Mouse (Mus musculus) midbrain, embryonic 16.5 days (tissue): ENCODE measurements around the gene D630003M21Rik. TPM values are rescaled to one million over a fixed set of nuclear protein-coding genes. Genes with fewer than 3 reads are reported as not detected.

Source experiments
- ATAC-seq: fragments of 200-750 bp; cut with Nextera tagmentation; 2 replicates; pipeline ENCODE4 v1.8.0; 2017; ENCODE audit warnings: moderate TSS enrichment
- H3K27ac ChIP-seq: fragments of 300-500 bp; sonication (generic); 2 replicates; pipeline ENCODE4 v1.5.1; 2014; ENCODE audit warnings: mild to moderate bottlenecking, low read length, mixed read lengths
- H3K27me3 ChIP-seq: fragments of 300-500 bp; sonication (generic); 2 replicates; pipeline ENCODE4 v1.6.1; 2014; ENCODE audit warnings: low read depth, low read length, mixed read lengths; ENCODE audit not compliant: control insufficient read depth, insufficient read depth
- H3K36me3 ChIP-seq: fragments of 300-500 bp; sonication (generic); 2 replicates; pipeline ENCODE4 v1.6.1; 2014; ENCODE audit warnings: mild to moderate bottlenecking, low read length, moderate library complexity, mixed read lengths; ENCODE audit not compliant: control insufficient read depth, insufficient read depth
- H3K4me1 ChIP-seq: fragments of 300-500 bp; sonication (generic); 2 replicates; pipeline ENCODE4 v1.6.1; 2014; ENCODE audit warnings: mild to moderate bottlenecking, low read length, mixed read lengths; ENCODE audit not compliant: control insufficient read depth, insufficient read depth
- H3K4me2 ChIP-seq: fragments of 300-500 bp; sonication (generic); 2 replicates; pipeline ENCODE4 v1.6.1; 2014; ENCODE audit warnings: mild to moderate bottlenecking, low read length, mixed read lengths
- H3K4me3 ChIP-seq: fragments of 300-500 bp; sonication (generic); 2 replicates; pipeline ENCODE4 v1.5.1; 2014; ENCODE audit warnings: low read depth, mild to moderate bottlenecking, low read length, moderate library complexity, mixed read lengths
- H3K9ac ChIP-seq: fragments of 300-500 bp; sonication (generic); 2 replicates; pipeline ENCODE4 v1.6.1; 2014; ENCODE audit warnings: low read depth, low read length, mixed read lengths
- H3K9me3 ChIP-seq: fragments of 300-500 bp; sonication (generic); replicated peaks from 2 replicates; pipeline ENCODE4 v1.6.1; 2014; ENCODE audit warnings: mild to moderate bottlenecking, low read length, mixed read lengths; ENCODE audit not compliant: control insufficient read depth, poor library complexity, severe bottlenecking
- WGBS: fragments of 180-500 bp; shearing (Covaris S2); extraction: QIAGEN DNeasy Blood & Tissue Kit; methylation state at CpG from one replicate; pipeline ENCODE4 v1.1.7; 2014; 5-methylcytosine and 5-hydroxymethylcytosine counted together
- polyA plus RNA-seq: library from polyadenylated mRNA; unstranded; fragments of >200 nt; fragmentation: Nextera tagmentation; extraction: Ambion mirVana; gene quantifications from 2 replicates; pipeline ENCODE4 v1.2.1, GENCODE M21; 2015

The D630003M21Rik gene
- polyA plus RNA-seq, 1 experiment from 2014 or later, result 1.7 TPM

DNA sequence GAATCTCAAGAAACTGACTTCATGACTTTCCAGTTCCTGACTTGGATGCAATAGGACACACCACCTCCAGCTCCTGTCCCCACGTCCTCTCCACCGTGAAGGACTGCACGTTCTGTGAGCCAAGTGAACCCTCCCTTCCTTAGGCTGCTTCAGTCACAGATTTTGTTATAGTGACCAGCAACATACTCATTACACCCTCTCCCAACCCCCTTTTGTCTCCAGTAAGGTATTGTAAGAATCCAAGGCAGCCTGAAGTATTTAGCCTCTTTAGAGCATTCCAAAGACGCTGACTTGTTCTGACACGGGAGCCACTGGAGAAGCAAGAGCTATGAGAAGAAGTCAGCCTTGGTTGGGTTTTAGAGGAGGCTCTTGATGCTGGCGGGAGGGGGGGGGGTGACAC is 59.7 kb downstream of the D630003M21Rik start:
- no peak for ATAC-seq
- no peaks in the 10 kb centered on the region for H3K4me1 ChIP-seq
- no peak overlapping the region for H3K27ac ChIP-seq
- 80% methylated on average over 6 of the region's 6 CpGs for WGBS
- H3K9ac ChIP-seq, result no peak overlapping the region
- H3K27me3 ChIP-seq, result no peaks in the 10 kb centered on the region
- no peak overlapping the region for H3K4me2 ChIP-seq
- no peak overlapping the region for H3K4me3 ChIP-seq
- H3K36me3 ChIP-seq, result no peaks in the 10 kb centered on the region
- no peaks in the 10 kb centered on the region for H3K9me3 ChIP-seq

DNA sequence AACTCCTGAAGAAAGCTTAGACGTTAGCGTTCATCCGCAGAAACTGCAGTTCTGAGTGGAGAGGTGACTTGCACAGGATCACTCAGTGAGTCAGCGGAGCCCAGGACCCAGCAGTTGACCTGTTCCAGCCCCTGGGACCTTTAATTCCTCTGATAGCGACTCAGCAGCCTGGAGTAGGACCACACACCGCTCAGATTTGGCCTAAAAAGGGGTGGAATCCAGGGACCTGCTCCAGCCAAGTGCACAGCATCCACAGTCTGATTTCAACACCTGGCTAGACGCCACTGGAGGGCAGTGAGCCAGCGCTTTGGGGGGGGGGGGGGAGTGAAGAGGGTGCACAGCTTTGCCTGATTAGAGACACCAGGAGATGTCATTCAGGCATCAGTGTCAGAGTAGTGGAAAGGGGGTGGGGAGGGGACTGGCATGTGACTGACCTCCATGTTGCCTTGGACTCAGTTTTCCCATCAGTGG is 60.2 kb downstream of the D630003M21Rik start:
- Histone ChIP-seq H3K9ac (no peak overlapping the region), H3K27me3 (no peaks in the 10 kb centered on the region), H3K9me3 (no peaks in the 10 kb centered on the region), H3K4me2 (no peak overlapping the region), H3K36me3 (no peaks in the 10 kb centered on the region), H3K27ac (no peak overlapping the region), H3K4me3 (no peak overlapping the region), H3K4me1 (no peaks in the 10 kb centered on the region)
- ATAC-seq, result no peak
- WGBS, result 72% methylated on average over 8 of the region's 8 CpGs

DNA sequence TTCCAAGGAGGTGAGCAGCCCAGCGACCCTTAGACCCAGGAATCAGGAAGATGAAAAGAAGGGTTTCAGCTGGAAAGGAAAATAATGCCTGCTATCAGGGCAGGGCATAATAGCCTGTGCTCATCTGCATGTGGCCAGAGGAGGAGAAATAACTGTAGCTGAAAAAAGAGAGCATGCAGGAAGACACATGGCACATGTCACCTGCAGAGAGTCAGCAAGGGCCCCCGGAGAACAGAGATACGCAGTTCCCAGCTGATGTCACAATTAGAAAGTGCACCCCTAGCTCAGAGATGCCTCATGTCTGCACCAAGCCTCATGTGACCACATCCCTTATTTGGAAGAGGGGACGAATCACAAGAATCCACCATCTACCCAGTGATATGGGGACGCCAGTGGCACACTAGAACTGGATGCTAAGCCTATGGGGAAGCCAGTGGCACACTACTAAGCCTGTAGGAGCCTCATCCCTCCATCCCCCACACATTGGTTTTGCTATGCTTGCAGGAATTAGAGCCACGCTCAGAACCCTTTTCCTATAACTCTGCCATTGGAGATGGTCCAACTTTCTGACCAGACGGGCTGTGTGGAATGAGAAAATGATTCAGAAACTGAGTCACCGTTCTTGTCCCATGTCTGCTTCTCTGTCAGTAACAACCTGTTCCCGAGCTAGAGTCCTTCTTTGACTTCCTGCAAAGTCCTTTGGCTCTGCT is 61.4 kb downstream of the D630003M21Rik start:
- no peaks in the 10 kb centered on the region for H3K27me3 ChIP-seq

DNA sequence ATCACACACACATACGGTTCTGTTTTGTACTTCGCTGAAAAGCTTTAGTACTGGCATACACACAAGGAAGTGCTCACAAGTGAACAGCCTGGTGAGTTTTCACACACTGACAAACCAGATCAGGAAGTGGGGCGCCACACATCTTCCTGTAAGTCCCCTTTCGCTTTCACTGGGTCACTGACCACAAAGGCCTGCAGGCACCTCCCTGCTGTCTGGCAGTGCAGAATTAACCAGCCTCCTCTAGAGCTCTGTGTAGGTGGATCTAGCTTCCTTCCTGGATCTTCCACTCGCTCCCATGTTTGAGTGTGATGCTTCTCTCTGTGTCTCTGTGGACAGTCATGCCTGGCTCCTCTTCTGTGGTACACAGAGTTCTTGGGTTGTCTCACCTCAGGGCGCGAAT is 62.4 kb downstream of the D630003M21Rik start:
- no peaks in the 10 kb centered on the region for H3K36me3 ChIP-seq
- no peaks in the 10 kb centered on the region for H3K9me3 ChIP-seq
- H3K4me1 ChIP-seq, result no peaks in the 10 kb centered on the region
- WGBS, result 83% methylated on average over 7 of the region's 7 CpGs
- H3K4me2 ChIP-seq, result no peak overlapping the region
- H3K4me3 ChIP-seq, result no peak overlapping the region
- no peak for ATAC-seq
- no peak overlapping the region for H3K27ac ChIP-seq
- no peak overlapping the region for H3K9ac ChIP-seq
- no peaks in the 10 kb centered on the region for H3K27me3 ChIP-seq

More for the DNA sequence above, 61.4 kb downstream of the D630003M21Rik start:
- Histone ChIP-seq H3K4me3 (no peak overlapping the region), H3K36me3 (no peaks in the 10 kb centered on the region), H3K9ac (no peak overlapping the region), H3K4me2 (no peak overlapping the region), H3K27ac (no peak overlapping the region), H3K4me1 (no peaks in the 10 kb centered on the region), H3K9me3 (no peaks in the 10 kb centered on the region)
- ATAC-seq, result no peak
- 76% methylated on average over 9 of the region's 9 CpGs for WGBS

DNA sequence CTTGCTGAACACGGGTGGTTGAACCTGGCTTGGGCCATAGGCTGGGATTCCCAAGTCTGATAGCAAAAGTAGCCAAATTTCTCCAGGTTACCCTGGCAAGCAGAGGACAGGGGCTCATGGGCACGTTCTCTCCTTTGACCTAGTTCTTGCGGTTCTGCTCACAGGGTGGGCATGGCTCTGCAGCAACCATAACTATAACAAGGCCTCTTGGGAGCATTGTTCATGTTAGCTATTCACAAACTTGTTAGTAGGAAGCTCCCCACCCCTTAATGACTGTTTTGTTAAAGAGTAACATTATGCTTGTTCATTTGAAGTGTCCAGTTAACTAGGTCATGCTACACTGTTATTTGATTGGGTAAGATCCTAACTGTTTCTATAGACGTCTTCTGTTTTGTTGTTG is 63.2 kb downstream of the D630003M21Rik start:
- Histone ChIP-seq H3K27me3 (no peaks in the 10 kb centered on the region), H3K9me3 (no peaks in the 10 kb centered on the region), H3K27ac (no peak overlapping the region), H3K4me1 (no peaks in the 10 kb centered on the region), H3K4me3 (no peak overlapping the region), H3K9ac (no peak overlapping the region), H3K36me3 (no peaks in the 10 kb centered on the region), H3K4me2 (no peak overlapping the region)
- WGBS, result 85% methylated on average over 4 of the region's 4 CpGs
- no peak for ATAC-seq

DNA sequence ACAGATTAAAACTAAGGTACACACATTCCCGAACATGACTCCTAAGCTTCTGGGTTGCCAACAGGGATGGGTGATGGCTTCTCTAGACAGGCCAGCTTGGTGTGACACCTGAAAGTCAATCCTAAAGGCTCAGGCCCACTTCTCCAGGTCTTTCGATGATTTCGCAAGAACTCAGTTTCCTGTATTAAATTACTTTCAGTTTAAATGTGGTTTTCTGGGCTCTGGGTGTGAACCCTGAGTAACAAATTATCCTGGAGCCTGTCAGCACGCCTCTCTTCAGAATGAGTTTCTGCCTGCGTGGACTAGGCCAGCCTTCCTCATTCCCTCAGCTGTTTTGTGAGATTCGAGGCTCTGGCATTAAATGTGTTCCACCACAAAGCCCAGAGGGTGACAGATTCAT is 66.0 kb downstream of the D630003M21Rik start:
- Histone ChIP-seq H3K4me1 (no peaks in the 10 kb centered on the region), H3K9me3 (no peaks in the 10 kb centered on the region), H3K27me3 (no peaks in the 10 kb centered on the region), H3K4me3 (no peak overlapping the region), H3K27ac (no peak overlapping the region), H3K9ac (no peak overlapping the region), H3K36me3 (no peaks in the 10 kb centered on the region), H3K4me2 (no peak overlapping the region)
- WGBS, result 89% methylated on average over 6 of the region's 6 CpGs
- no peak for ATAC-seq

DNA sequence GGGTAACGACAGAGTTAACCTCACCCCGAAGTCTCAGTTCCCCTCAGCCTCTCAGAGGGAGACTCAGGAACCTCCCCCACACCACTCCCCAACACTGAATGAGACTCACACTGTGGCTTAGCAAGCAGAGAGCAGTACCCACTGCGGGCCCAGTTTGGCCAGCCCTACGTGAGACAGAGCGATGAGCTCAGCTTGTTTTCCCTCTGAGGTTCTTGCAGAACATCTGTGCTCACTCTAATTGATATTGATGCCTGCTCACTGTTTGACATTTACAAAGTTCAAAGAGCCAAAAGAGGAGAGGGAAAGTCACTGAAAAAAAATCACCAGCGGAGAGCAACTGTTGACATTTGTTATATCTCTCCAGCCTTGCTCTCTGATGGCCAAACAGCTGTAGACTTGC is 67.3 kb downstream of the D630003M21Rik start:
- no peaks in the 10 kb centered on the region for H3K27me3 ChIP-seq
- H3K4me2 ChIP-seq, result no peak overlapping the region
- no peak overlapping the region for H3K4me3 ChIP-seq
- H3K36me3 ChIP-seq, result no peaks in the 10 kb centered on the region
- no peak for ATAC-seq
- no peaks in the 10 kb centered on the region for H3K9me3 ChIP-seq
- H3K27ac ChIP-seq, result no peak overlapping the region
- no peaks in the 10 kb centered on the region for H3K4me1 ChIP-seq
- no peak overlapping the region for H3K9ac ChIP-seq
- WGBS, result 87% methylated on average over 6 of the region's 6 CpGs

DNA sequence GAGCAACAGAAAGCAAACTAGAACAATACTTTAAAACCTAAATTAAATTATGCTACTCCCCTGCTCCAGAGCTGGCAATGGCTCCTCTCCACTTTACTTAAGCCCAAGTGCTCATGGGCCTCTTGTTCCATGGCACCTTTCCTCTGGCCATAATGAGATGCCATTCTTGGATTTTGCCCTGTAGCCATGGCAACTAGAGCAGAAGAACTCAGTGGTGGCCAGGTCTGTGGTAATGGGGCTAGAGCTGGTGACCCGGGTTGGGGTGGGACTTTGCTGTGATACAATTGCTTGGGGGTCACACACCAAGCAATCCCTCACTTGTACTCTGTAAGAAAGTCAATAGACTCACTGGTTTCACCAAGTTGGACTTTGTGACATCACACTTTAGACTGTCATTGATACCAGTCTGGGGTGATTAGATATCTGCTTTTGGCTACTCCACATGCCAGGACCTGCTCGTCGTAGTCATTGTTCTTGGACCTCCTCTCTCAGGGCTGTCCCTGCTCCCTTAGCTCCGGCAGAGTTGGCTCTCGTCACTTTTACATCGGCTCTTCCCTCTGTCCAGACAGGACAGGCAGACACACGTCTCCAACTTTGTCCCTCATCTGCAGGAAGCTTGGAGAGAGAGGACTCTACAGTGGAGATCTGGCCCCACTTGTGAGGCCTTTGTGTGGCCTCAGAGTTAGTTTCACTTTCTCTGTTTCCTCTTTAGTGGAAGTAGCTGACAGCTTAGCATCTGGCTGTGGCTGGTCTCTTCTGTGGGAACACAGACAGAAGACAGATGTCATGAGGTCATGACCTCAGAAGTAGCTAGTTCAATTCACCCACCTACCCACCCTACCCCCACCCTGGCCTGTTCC is 69.4 kb downstream of the D630003M21Rik start:
- ATAC-seq, result no peak
- H3K9ac ChIP-seq, result no peak overlapping the region
- no peak overlapping the region for H3K4me3 ChIP-seq
- 55% methylated on average over 7 of the region's 7 CpGs for WGBS
- H3K36me3 ChIP-seq, result no peaks in the 10 kb centered on the region
- H3K27me3 ChIP-seq, result no peaks in the 10 kb centered on the region
- H3K27ac ChIP-seq, result no peak overlapping the region
- no peaks in the 10 kb centered on the region for H3K4me1 ChIP-seq
- H3K9me3 ChIP-seq, result no peaks in the 10 kb centered on the region
- H3K4me2 ChIP-seq, result no peak overlapping the region

DNA sequence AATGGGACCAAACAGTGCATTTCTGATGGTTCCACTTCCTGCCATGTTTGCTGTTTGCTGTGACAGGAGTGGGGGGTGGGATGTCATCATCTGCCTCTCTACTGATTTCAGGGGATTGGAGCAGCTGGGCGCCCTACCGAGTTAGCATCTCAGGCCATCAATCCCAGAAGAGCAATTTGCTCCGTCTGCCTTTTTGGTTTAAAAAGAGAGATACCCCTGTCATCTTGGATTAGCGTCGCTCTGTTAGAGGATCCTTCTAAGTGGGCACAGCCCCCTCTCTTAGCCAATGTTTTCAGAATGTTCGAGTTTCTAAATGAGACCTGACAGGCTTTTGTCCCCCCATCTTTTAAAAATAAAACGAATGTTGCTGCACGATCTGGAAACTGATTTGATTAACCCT is 71.4 kb downstream of the D630003M21Rik start:
- Histone ChIP-seq H3K27me3 (no peaks in the 10 kb centered on the region), H3K4me2 (no peak overlapping the region), H3K9me3 (no peaks in the 10 kb centered on the region), H3K4me3 (no peak overlapping the region), H3K9ac (no peak overlapping the region), H3K4me1 (peaks cover 8% of the 10 kb centered on the region), H3K27ac (no peak overlapping the region), H3K36me3 (no peaks in the 10 kb centered on the region)
- 32% methylated on average over 8 of the region's 8 CpGs for WGBS
- no peak for ATAC-seq
